Mouse (Mus musculus): Measurements from ENCODE around the gene Atp6v0d1. TPM values are rescaled to one million over a fixed set of nuclear protein-coding genes. Genes with fewer than 3 reads are reported as not detected.

The Atp6v0d1 gene
- 140 and 151 TPM in 2 replicates for polyA plus RNA-seq (2015; fragmentation: Nextera tagmentation; extraction: Ambion mirVana)

GRCm38 (mm10) chr8:105565952-105566702 is at the start of gene Atp6v0d1:
TSS of gene Atp6v0d1 (minus strand) at chr8:105566047.
- Histone ChIP-seq H3K36me3 (ENCODE audit: control insufficient read depth, insufficient read depth) (no peaks in the 10 kb centered on the region), H3K9ac (ENCODE audit: low read depth, low read length) (peak within 1 kb of the TSS; percentile 86), H3K27ac (ENCODE audit: low read depth, low read length) (peak within 1 kb of the TSS; percentile 86), H3K4me3 (ENCODE audit: low read depth, low read length) (peak within 1 kb of the TSS; percentile 89), H3K27me3 (replicated peaks; ENCODE audit: control insufficient read depth, insufficient read depth, low read length) (no peaks in the 10 kb centered on the region), H3K4me1 (replicated peaks; ENCODE audit: control insufficient read depth, insufficient read depth, low read length) (no peaks in the 10 kb centered on the region), H3K9me3 (ENCODE audit: control insufficient read depth) (no peaks in the 10 kb centered on the region), H3K4me2 (replicated peaks; ENCODE audit: low read depth) (peak within 1 kb of the TSS; percentile 91)
- TF ChIP-seq CTCF (IDR thresholded peaks at IDR 0.05; ENCODE audit: low read depth) = peak; percentile 96
- 2% methylated on average over 52 of the region's 53 CpGs for whole genome bisulfite sequencing
- ATAC-seq = peak; percentile 97

GRCm38 (mm10) chr8:105613830-105614511 is 48.1 kb upstream of the Atp6v0d1 start:
- Histone ChIP-seq H3K9ac (ENCODE audit: low read depth, low read length) (peak overlapping the region; percentile 34), H3K4me3 (ENCODE audit: low read depth, low read length) (peak overlapping the region; percentile 55), H3K4me1 (replicated peaks; ENCODE audit: control insufficient read depth, insufficient read depth, low read length) (peaks cover 8% of the 10 kb centered on the region; the same call in 1 of the 2 replicates), H3K27ac (ENCODE audit: low read depth, low read length) (no peak overlapping the region), H3K4me2 (replicated peaks; ENCODE audit: low read depth) (peak overlapping the region; percentile 96), H3K27me3 (replicated peaks; ENCODE audit: control insufficient read depth, insufficient read depth, low read length) (peaks cover 4% of the 10 kb centered on the region; the same call in 1 of the 2 replicates), H3K9me3 (ENCODE audit: control insufficient read depth) (no peaks in the 10 kb centered on the region), H3K36me3 (ENCODE audit: control insufficient read depth, insufficient read depth) (peaks cover 34% of the 10 kb centered on the region)
- WGBS = 5% methylated on average over 50 of the region's 50 CpGs
- peak; percentile 19; the same call in 1 of the 2 replicates for ATAC-seq
- TF ChIP-seq CTCF (IDR thresholded peaks at IDR 0.05; ENCODE audit: low read depth) = no peak

DNA sequence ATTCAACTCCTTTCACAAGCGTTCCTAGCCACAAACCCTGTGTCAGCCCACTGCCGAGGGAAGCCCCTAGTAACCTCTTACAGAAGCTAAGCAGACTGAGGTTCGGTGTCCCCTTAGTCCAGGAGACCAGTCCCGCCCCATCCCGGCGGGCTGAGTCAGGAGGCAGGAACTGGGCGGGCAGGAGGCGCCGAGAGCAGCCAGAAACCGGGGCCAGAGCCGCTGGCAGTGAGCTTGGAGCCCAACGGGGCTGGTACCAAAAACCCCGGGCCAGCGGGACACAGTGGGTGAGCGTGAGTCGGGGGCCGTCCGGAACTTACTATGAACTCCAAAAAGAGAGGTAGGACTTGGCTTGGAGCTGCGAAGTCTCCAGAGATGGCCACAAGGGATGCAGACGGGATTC is 47.2 kb upstream of the Atp6v0d1 start:
- no peak for TF ChIP-seq CTCF (IDR thresholded peaks at IDR 0.05; ENCODE audit: low read depth)
- Histone ChIP-seq H3K4me3 (ENCODE audit: low read depth, low read length) (peak overlapping the region; percentile 17; the same call in 1 of the 2 replicates), H3K4me2 (replicated peaks; ENCODE audit: low read depth) (peak overlapping the region; percentile 96), H3K9ac (ENCODE audit: low read depth, low read length) (no peak overlapping the region), H3K9me3 (ENCODE audit: control insufficient read depth) (no peaks in the 10 kb centered on the region), H3K36me3 (ENCODE audit: control insufficient read depth, insufficient read depth) (peaks cover 25% of the 10 kb centered on the region), H3K27me3 (replicated peaks; ENCODE audit: control insufficient read depth, insufficient read depth, low read length) (peaks cover 4% of the 10 kb centered on the region; the same call in 1 of the 2 replicates), H3K4me1 (replicated peaks; ENCODE audit: control insufficient read depth, insufficient read depth, low read length) (peaks cover 8% of the 10 kb centered on the region; the same call in 1 of the 2 replicates), H3K27ac (ENCODE audit: low read depth, low read length) (no peak overlapping the region)
- ATAC-seq = no peak
- WGBS = 13% methylated on average over 20 of the region's 20 CpGs

GRCm38 (mm10) chr8:105611836-105612235 is 46.0 kb upstream of the Atp6v0d1 start:
- no peak for ATAC-seq
- no peak overlapping the region for H3K4me3 ChIP-seq (ENCODE audit: low read depth, low read length)
- no peak overlapping the region for H3K4me2 ChIP-seq (replicated peaks; ENCODE audit: low read depth)
- peaks cover 8% of the 10 kb centered on the region; the same call in 1 of the 2 replicates for H3K4me1 ChIP-seq (replicated peaks; ENCODE audit: control insufficient read depth, insufficient read depth, low read length)
- H3K9ac ChIP-seq (ENCODE audit: low read depth, low read length) = no peak overlapping the region
- no peaks in the 10 kb centered on the region for H3K9me3 ChIP-seq (ENCODE audit: control insufficient read depth)
- peaks cover 4% of the 10 kb centered on the region; the same call in 1 of the 2 replicates for H3K27me3 ChIP-seq (replicated peaks; ENCODE audit: control insufficient read depth, insufficient read depth, low read length)
- H3K27ac ChIP-seq (ENCODE audit: low read depth, low read length) = no peak overlapping the region
- whole genome bisulfite sequencing = 87% methylated on average over 9 of the region's 9 CpGs
- H3K36me3 ChIP-seq (ENCODE audit: control insufficient read depth, insufficient read depth) = peaks cover 13% of the 10 kb centered on the region; the same call in 1 of the 2 replicates
- TF ChIP-seq CTCF (IDR thresholded peaks at IDR 0.05; ENCODE audit: low read depth) = no peak

DNA sequence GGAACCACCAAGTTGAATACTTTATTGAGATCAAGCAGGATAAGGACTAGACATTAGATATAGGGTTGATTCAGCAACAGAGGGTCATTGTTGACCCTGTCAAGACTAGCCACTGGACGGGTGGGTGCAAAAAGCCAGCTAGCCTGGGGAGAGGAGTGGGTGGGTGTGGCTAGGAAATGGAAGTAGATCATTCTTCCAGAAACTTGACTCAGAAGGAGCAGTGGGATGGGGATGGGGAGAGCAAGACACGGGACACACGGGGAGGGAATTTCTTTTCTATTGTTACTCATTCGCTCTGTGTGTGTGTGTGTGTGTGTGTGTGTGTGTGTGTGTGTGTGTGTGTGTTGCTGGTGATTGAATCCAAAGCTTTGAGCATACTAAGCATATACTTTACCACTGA is 43.9 kb upstream of the Atp6v0d1 start:
- H3K4me1 ChIP-seq (replicated peaks; ENCODE audit: control insufficient read depth, insufficient read depth, low read length) = peaks cover 8% of the 10 kb centered on the region; the same call in 1 of the 2 replicates
- no peak overlapping the region for H3K27ac ChIP-seq (ENCODE audit: low read depth, low read length)
- H3K36me3 ChIP-seq (ENCODE audit: control insufficient read depth, insufficient read depth) = no peaks in the 10 kb centered on the region
- peaks cover 4% of the 10 kb centered on the region; the same call in 1 of the 2 replicates for H3K27me3 ChIP-seq (replicated peaks; ENCODE audit: control insufficient read depth, insufficient read depth, low read length)
- no peaks in the 10 kb centered on the region for H3K9me3 ChIP-seq (ENCODE audit: control insufficient read depth)
- no peak for TF ChIP-seq CTCF (IDR thresholded peaks at IDR 0.05; ENCODE audit: low read depth)
- no peak for ATAC-seq
- no peak overlapping the region for H3K4me2 ChIP-seq (replicated peaks; ENCODE audit: low read depth)
- no peak overlapping the region for H3K4me3 ChIP-seq (ENCODE audit: low read depth, low read length)
- no peak overlapping the region for H3K9ac ChIP-seq (ENCODE audit: low read depth, low read length)
- 57% methylated on average over 4 of the region's 4 CpGs for WGBS

- H3K4me2 ChIP-seq (replicated peaks; ENCODE audit: low read depth) = no peak overlapping the region
- WGBS = 64% methylated on average over 2 of the region's 2 CpGs
- no peak overlapping the region for H3K27ac ChIP-seq (ENCODE audit: low read depth, low read length)
- no peaks in the 10 kb centered on the region for H3K36me3 ChIP-seq (ENCODE audit: control insufficient read depth, insufficient read depth)
- no peak overlapping the region for H3K4me3 ChIP-seq (ENCODE audit: low read depth, low read length)
- no peak for TF ChIP-seq CTCF (IDR thresholded peaks at IDR 0.05; ENCODE audit: low read depth)
- H3K4me1 ChIP-seq (replicated peaks; ENCODE audit: control insufficient read depth, insufficient read depth, low read length) = peaks cover 8% of the 10 kb centered on the region; the same call in 1 of the 2 replicates
- no peak for ATAC-seq
- no peak overlapping the region for H3K9ac ChIP-seq (ENCODE audit: low read depth, low read length)
- H3K9me3 ChIP-seq (ENCODE audit: control insufficient read depth) = no peaks in the 10 kb centered on the region
- peaks cover 4% of the 10 kb centered on the region; the same call in 1 of the 2 replicates for H3K27me3 ChIP-seq (replicated peaks; ENCODE audit: control insufficient read depth, insufficient read depth, low read length)
Measured at GRCm38 (mm10) chr8:105609355-105609754, 43.5 kb upstream of the Atp6v0d1 start.

Measured in intestine, postnatal 0 days (tissue).